Mouse (Mus musculus) layer of hippocampus, adult 2 months (tissue): ENCODE results near the gene Ss18l2. TPM values are rescaled to one million over a fixed set of nuclear protein-coding genes. Genes with fewer than 3 reads are reported as not detected.

Source experiments
- DNase-seq, 2 experiments: peaks; one replicate each; pipeline ENCODE4 v3.0.0; 2022; ENCODE audit warnings: low spot score in 2 of 2
- H3K27ac ChIP-seq: fragments of 200-600 bp; 2 replicates; pipeline ENCODE4 v1.8.1; 2022
- H3K4me3 ChIP-seq: fragments of 200-600 bp; 2 replicates; pipeline ENCODE4 v1.8.1; 2022; ENCODE audit warnings: mild to moderate bottlenecking
- CTCF ChIP-seq: fragments of 200-600 bp; conservative IDR thresholded peaks from 2 replicates; pipeline ENCODE4 v1.8.1; 2022; ENCODE audit warnings: antibody characterized with exemption, mild to moderate bottlenecking, moderate library complexity
- total RNA-seq, 2 experiments: library from RNA; stranded (reverse); gene quantifications; 2 replicates each; pipeline ENCODE4 v1.2.3; 2021

Ss18l2 gene
- total RNA-seq, 2 experiments from 2014 or later = 71.8 to 78.8 TPM

- TF ChIP-seq CTCF = no peak
- Histone ChIP-seq H3K4me3 (no peak overlapping the region), H3K27ac (peak overlapping the region; percentile 97; the same call in 1 of the 2 replicates)
- DNase-seq = no peak
Observed at GRCm38 (mm10) chr9:121756785-121757184, 46.7 kb downstream of the Ss18l2 start.

- peak in 1 of 2 experiments; percentile 42 for DNase-seq
- no peak for TF ChIP-seq CTCF
- Histone ChIP-seq H3K27ac (peak overlapping the region; percentile 97; the same call in 1 of the 2 replicates), H3K4me3 (no peak overlapping the region)
Observed at GRCm38 (mm10) chr9:121757432-121757831, 47.3 kb downstream of the Ss18l2 start.

GRCm38 (mm10) chr9:121757835-121758814 is 48.0 kb downstream of the Ss18l2 start:
- peak in 1 of 2 experiments; percentile 29 for DNase-seq
- no peak for TF ChIP-seq CTCF

GRCm38 (mm10) chr9:121759091-121760081 is 49.3 kb downstream of the Ss18l2 start, which contains the start of gene Zfp651:
Gene Zfp651, plus strand, starts transcription at chr9:121759330.
- Histone ChIP-seq H3K4me3 (peak within 1 kb of the TSS; percentile 82), H3K27ac (peak within 1 kb of the TSS; percentile 98)
- TF ChIP-seq CTCF = 0 out of 2 replicates have a peak, but pooled peaks have one; percentile 14
- DNase-seq = peak; percentile 65 to 74

More at GRCm38 (mm10) chr9:121757835-121758814, 48.0 kb downstream of the Ss18l2 start:
- Histone ChIP-seq H3K27ac (peak overlapping the region; percentile 97), H3K4me3 (peak overlapping the region; percentile 82)

GRCm38 (mm10) chr9:121760271-121761090 is 50.4 kb downstream of the Ss18l2 start:
- peak overlapping the region; percentile 82 for H3K4me3 ChIP-seq
- peak overlapping the region; percentile 98 for H3K27ac ChIP-seq
- TF ChIP-seq CTCF = no peak
- DNase-seq = peak in 1 of 2 experiments; percentile 52

- DNase-seq = no peak
- peak overlapping the region; percentile 82 for H3K4me3 ChIP-seq
- H3K27ac ChIP-seq = peak overlapping the region; percentile 98
- no peak for TF ChIP-seq CTCF
Observed at GRCm38 (mm10) chr9:121761091-121761665, 51.0 kb downstream of the Ss18l2 start.

- DNase-seq = no peak
- TF ChIP-seq CTCF = no peak
- H3K27ac ChIP-seq = peak overlapping the region; percentile 98; the same call in 1 of the 2 replicates
- peak overlapping the region; percentile 82; the same call in 1 of the 2 replicates for H3K4me3 ChIP-seq
Observed at GRCm38 (mm10) chr9:121761787-121762186, 51.7 kb downstream of the Ss18l2 start.

GRCm38 (mm10) chr9:121762248-121762647 is 52.1 kb downstream of the Ss18l2 start:
- no peak for TF ChIP-seq CTCF
- Histone ChIP-seq H3K27ac (peak overlapping the region; percentile 98; the same call in 1 of the 2 replicates), H3K4me3 (no peak overlapping the region; the same call in 1 of the 2 replicates)
- DNase-seq = no peak

GRCm38 (mm10) chr9:121762761-121763160 is 52.6 kb downstream of the Ss18l2 start:
- H3K4me3 ChIP-seq = no peak overlapping the region
- no peak for TF ChIP-seq CTCF
- no peak for DNase-seq
- peak overlapping the region; percentile 32; the same call in 1 of the 2 replicates for H3K27ac ChIP-seq

Other genes starting within 250 kb of the Ss18l2 start
- gene Cck, start 214.6 kb upstream of the Ss18l2 start, total RNA-seq = 100 to 1,000 TPM; 667 to 672 TPM
- 1 to 10 TPM in 1 of 2 experiments, under 1 TPM in 1; 0.76 to 1.5 TPM for gene Lyzl4, start 68.2 kb upstream of the Ss18l2 start, total RNA-seq
- 10 to 100 TPM; 18.7 to 21.2 TPM for gene Vipr1, start 67.6 kb upstream of the Ss18l2 start, total RNA-seq
- gene Sec22c, start 4.8 kb upstream of the Ss18l2 start, total RNA-seq = 10 to 100 TPM; 27.5 to 32.8 TPM
- gene Nktr, start 8.8 kb downstream of the Ss18l2 start, total RNA-seq = 100 to 1,000 TPM; 104 to 127 TPM
- 100 to 1,000 TPM; 101 to 102 TPM for gene Zfp651, start 49.0 kb downstream of the Ss18l2 start, total RNA-seq
- gene Klhl40, start 67.3 kb downstream of the Ss18l2 start, total RNA-seq = 1 to 10 TPM; 3.3 to 4.6 TPM
- gene Hhatl, start 82.2 kb downstream of the Ss18l2 start, total RNA-seq = 10 to 100 TPM; 15.6 to 19.9 TPM
- gene Ccdc13, start 129.1 kb downstream of the Ss18l2 start, total RNA-seq = 10 to 100 TPM in 1 of 2 experiments, 1 to 10 TPM in 1; 7.8 to 10.0 TPM
- 10 to 100 TPM; 84.4 to 88.4 TPM for gene Higd1a, start 148.0 kb downstream of the Ss18l2 start, total RNA-seq
- 1 to 10 TPM; 1.7 to 2.3 TPM for gene Ackr2, start 188.0 kb downstream of the Ss18l2 start, total RNA-seq
- not detected for gene Cyp8b1, start 206.0 kb downstream of the Ss18l2 start, total RNA-seq
- 1 to 10 TPM; 6.7 to 9.1 TPM for gene Fam198a, start 240.7 kb downstream of the Ss18l2 start, total RNA-seq